Mouse (Mus musculus) hindbrain, embryonic 10.5 days (tissue): ENCODE data around the gene Eps8l2. TPM values are rescaled to one million over a fixed set of nuclear protein-coding genes. Genes with fewer than 3 reads are reported as not detected.
A peak's percentile ranks its signal among the peaks of the same experiment; 100 is the strongest.
"Not testable (repeated sequence)": the region's sequence is repeated elsewhere in the genome, so short reads cannot be mapped to it uniquely, and the experiment has no call there.

Experiments used
- DNase-seq: peaks from one replicate; pipeline ENCODE4 v3.0.0-alpha.2; 2017; ENCODE audit warnings: low spot score
- H3K27ac ChIP-seq: fragments of 300-500 bp; sonication (generic); 2 replicates; pipeline ENCODE4 v1.5.1; 2016; ENCODE audit warnings: mild to moderate bottlenecking, moderate library complexity
- H3K27me3 ChIP-seq: fragments of 300-500 bp; sonication (generic); 2 replicates; pipeline ENCODE4 v1.6.1; 2016; ENCODE audit warnings: mild to moderate bottlenecking; ENCODE audit not compliant: poor library complexity, insufficient read depth, severe bottlenecking
- H3K36me3 ChIP-seq: fragments of 300-500 bp; sonication (generic); 2 replicates; pipeline ENCODE4 v1.6.1; 2016; ENCODE audit warnings: mild to moderate bottlenecking, moderate library complexity
- H3K4me1 ChIP-seq: fragments of 300-500 bp; sonication (generic); replicated peaks from 2 replicates; pipeline ENCODE4 v1.6.1; 2016; ENCODE audit warnings: mild to moderate bottlenecking
- H3K4me3 ChIP-seq: fragments of 300-500 bp; sonication (generic); 2 replicates; pipeline ENCODE4 v1.5.1; 2016; ENCODE audit warnings: mild to moderate bottlenecking, moderate library complexity
- H3K9me3 ChIP-seq: fragments of 300-500 bp; sonication (generic); 2 replicates; pipeline ENCODE4 v1.6.1; 2016; ENCODE audit warnings: mild to moderate bottlenecking, moderate library complexity
- WGBS: fragments of 180-500 bp; shearing (Covaris S2); methylation state at CpG from one replicate; pipeline ENCODE4 v1.1.7; 2016; 5-methylcytosine and 5-hydroxymethylcytosine counted together
- polyA plus RNA-seq: library from polyadenylated mRNA; unstranded; fragments of >200 nt; fragmentation: Nextera tagmentation; extraction: Ambion mirVana; gene quantifications from 2 replicates; pipeline ENCODE4 v1.2.1, GENCODE M21; 2016

Gene Eps8l2
- polyA plus RNA-seq, 1 experiment from 2014 or later = 6.7 TPM

DNA sequence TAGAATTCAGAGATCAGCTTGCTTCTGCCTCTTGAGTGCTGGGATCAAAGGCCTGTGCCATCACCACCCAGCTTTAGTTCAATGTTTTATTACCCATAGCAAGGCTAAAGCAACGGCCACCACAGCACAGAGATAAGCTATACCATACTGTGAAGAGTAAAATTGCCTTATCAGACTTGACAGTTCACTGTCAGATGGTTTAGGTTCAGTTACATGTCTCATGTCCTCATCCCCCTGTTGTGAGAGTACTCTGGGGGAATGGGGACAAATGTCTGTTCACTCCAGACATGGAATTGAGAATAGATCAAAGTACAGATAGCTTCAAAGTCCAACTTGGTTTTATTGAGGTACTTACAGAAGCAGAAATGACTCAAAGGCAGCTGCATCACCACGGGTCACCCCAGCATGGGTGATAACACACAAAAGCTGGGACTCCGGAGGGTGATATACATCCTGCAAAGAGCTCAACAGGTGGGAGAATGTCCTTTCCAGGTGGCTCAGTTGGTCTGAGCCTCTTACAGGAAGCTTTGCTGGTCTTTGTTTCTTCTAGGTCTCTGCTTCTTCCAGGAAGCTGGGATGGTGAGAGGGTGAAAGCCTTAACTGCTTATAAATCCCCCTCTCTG lies 49.9 kb downstream of the Eps8l2 start:
- Histone ChIP-seq H3K36me3 (no peaks in the 10 kb centered on the region), H3K4me3 (no peak overlapping the region), H3K27ac (no peak overlapping the region), H3K4me1 (peaks cover 24% of the 10 kb centered on the region), H3K27me3 (peaks cover 10% of the 10 kb centered on the region; the same call in 1 of the 2 replicates), H3K9me3 (no peaks in the 10 kb centered on the region)
- WGBS = 63% methylated on average over 3 of the region's 3 CpGs
- no peak for DNase-seq

DNA sequence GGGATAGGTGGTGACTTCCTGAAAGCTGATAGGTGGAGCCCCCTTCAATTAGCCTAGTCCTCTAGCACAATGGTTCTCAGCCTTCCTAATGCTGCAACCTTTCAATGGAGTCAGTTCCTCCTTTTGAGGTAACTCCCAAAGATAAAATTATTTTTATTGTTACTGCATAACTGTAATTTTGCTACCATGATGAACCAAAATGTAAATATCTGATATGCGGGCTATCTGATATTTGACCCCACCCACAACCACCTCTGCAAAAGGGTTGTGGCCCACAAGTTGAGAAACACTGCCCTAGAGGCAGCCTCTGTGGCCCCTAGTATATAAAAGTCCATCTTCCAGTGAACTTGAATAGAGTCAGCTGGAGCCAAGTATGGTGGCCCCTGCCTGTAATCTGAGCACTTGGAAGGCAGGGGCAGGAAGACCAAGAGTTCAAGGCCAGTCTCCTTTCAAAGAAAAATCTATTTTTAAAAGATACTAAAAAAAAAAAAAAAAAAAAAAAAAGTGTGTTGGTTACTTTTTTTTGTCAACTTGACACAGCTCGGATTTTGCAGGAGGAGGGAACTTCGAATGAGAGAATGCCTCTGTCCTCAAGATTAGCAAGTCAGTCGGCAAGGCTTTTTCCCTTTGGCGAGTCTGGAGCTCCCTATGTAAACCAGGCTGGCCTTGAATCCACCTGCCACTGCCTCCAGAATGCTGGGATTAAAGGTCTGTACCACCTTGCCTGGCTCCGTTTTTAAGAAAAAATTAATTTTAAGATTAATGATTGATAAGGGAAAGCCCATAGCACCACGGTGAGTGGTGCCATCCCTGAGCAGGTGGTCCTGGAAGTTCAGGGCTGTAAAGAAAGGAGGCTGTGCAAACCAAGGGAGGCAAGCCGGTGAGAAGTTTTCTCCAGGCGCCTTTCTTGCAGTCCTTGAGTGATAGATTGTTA lies 51.9 kb downstream of the Eps8l2 start:
- Histone ChIP-seq H3K4me1 (peaks cover 22% of the 10 kb centered on the region), H3K36me3 (peaks cover 4% of the 10 kb centered on the region), H3K9me3 (no peaks in the 10 kb centered on the region), H3K27me3 (peaks cover 9% of the 10 kb centered on the region; the same call in 1 of the 2 replicates), H3K27ac (no peak overlapping the region), H3K4me3 (peak overlapping the region; percentile 80; the same call in 1 of the 2 replicates)
- WGBS = 62% methylated on average over 9 of the region's 9 CpGs
- no peak for DNase-seq

DNA sequence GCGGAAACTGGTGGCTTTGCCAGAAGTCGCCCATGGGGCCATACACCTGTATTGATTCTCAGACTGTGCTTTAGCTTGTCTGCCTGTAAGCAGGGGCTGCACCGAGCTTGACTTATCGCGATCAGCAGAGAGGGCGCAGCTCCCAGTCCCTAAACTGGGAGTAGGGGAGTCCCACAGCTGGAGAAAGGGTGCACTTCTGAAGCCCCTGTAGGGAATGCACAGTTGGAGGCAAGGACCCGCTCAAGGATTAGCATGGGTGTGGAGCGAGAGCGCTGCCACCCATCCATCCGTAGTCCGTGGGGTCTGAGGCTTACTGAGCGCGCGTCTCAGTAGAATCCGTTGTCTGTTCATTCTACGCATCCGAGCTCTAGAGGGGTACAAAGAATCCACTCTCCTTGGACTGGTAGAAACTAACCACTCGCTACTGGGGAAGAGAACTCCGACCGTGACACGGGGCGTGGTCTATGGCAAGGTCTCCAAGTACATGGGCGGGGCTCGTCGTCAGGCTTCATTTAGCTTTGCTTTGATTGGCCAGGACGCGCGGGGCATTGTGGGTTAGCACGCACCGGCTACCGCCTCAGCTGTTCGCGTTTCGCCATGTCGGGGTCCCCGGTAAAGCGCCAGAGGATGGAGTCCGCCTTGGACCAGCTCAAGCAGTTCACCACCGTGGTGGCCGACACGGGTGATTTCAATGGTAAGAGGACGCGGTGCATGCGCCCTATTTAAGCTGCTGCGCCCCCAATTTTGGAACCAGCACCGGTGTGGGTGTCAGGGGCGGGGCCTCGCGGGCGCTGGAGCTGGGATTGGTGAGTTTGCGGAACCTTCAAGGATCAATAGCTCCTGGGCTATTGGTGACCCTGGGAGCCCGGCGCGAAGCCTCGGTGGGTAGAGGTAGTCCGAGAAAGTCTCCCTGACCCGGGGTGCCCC lies 53.2 kb downstream of the Eps8l2 start, which contains the start of gene Taldo1:
Gene Taldo1, plus strand, starts transcription at position 575 of the 927 bp plus-strand sequence.
- Histone ChIP-seq H3K36me3 (peaks cover 16% of the 10 kb centered on the region), H3K9me3 (no peaks in the 10 kb centered on the region), H3K27ac (peak within 1 kb of the TSS; percentile 89), H3K4me3 (peak within 1 kb of the TSS; percentile 80), H3K27me3 (peaks cover 9% of the 10 kb centered on the region; the same call in 1 of the 2 replicates), H3K4me1 (peaks cover 22% of the 10 kb centered on the region)
- WGBS = under 1% methylated on average over 57 of the region's 57 CpGs
- peak; percentile 97 for DNase-seq

DNA sequence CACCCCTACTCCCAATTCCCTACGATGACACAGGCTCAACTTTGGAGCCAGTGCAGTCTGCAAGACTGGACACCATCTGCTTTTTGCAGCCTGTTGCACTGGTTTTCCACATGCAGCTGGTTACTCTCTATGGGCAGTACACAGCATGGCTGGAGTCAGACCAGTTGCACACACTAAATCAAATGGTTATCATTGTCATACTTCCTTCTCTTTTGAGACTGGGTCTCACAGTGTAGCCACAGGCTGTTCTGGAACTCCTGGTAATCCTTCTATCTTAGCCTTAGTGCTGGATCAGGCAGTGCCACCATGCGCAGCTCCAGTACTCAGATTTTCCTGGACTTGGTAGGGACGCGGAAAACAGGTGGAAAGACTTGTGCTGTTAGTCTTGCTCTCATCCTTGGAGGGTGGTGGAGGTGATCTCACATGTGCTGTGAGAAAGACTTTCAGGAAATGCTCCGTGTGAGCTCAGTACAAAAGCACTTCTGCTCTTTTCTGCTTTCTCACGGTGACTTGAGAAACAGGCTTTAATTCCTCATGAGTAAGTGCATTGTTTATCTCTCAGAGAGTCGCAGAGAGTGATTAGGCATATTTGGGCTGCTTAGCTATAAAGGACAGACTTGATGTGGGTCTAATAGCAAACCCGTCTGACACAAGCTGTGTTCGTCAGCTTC lies 54.0 kb downstream of the Eps8l2 start:
- no peak for DNase-seq
- Histone ChIP-seq H3K27ac (peak overlapping the region; percentile 89), H3K36me3 (peaks cover 21% of the 10 kb centered on the region), H3K4me3 (peak overlapping the region; percentile 80), H3K4me1 (peaks cover 22% of the 10 kb centered on the region), H3K9me3 (no peaks in the 10 kb centered on the region), H3K27me3 (peaks cover 9% of the 10 kb centered on the region; the same call in 1 of the 2 replicates)
- WGBS = 40% methylated on average over 9 of the region's 9 CpGs

DNA sequence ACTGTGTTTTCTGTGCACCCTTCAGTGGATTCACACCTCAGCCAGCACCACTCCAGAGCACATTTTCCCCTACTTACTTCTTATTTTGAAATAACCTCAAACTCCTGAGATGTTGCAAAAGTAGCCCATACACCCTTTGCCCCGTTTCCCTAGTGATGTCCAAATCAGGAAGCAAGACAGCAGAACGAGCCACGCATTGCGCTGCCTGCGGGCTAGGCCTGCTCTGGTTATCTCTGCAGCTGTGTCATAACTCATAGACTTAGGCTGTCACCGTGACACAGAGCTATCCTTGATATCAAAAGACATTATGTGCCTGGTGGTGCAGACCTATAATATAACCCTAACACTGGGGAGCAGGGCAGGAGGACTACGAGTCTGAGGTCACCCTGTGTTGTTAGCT lies 55.5 kb downstream of the Eps8l2 start:
- Histone ChIP-seq H3K9me3 (no peaks in the 10 kb centered on the region), H3K27ac (no peak overlapping the region), H3K4me3 (no peak overlapping the region), H3K4me1 (peaks cover 22% of the 10 kb centered on the region), H3K27me3 (peaks cover 9% of the 10 kb centered on the region; the same call in 1 of the 2 replicates), H3K36me3 (peaks cover 36% of the 10 kb centered on the region)
- 91% methylated on average over 7 of the region's 7 CpGs for WGBS
- no peak for DNase-seq

DNA sequence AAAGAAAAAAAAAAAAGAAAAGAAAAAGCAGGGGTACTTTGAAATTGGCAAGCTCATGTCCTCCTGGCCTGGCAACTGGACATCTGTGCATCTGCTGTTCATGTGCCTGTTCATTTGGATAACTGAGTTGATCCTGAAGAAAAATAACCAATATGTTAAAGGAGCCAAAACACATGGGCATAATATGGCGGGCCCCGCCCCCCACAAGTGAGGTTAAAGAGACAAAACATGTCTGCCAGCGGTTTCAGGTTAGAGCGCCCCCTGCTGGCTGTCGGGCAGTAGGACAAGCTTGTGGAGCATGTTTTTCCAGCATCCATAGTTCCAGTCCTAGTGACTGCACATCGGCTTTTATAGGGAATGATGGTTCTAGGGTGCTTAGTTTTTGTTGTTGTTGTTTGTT lies 56.1 kb downstream of the Eps8l2 start:
- Histone ChIP-seq H3K27me3 (peaks cover 9% of the 10 kb centered on the region; the same call in 1 of the 2 replicates), H3K36me3 (peaks cover 42% of the 10 kb centered on the region), H3K27ac (no peak overlapping the region), H3K9me3 (no peaks in the 10 kb centered on the region), H3K4me1 (peaks cover 22% of the 10 kb centered on the region), H3K4me3 (no peak overlapping the region)
- 24% methylated on average over 6 of the region's 6 CpGs for WGBS
- peak; percentile 82 for DNase-seq

DNA sequence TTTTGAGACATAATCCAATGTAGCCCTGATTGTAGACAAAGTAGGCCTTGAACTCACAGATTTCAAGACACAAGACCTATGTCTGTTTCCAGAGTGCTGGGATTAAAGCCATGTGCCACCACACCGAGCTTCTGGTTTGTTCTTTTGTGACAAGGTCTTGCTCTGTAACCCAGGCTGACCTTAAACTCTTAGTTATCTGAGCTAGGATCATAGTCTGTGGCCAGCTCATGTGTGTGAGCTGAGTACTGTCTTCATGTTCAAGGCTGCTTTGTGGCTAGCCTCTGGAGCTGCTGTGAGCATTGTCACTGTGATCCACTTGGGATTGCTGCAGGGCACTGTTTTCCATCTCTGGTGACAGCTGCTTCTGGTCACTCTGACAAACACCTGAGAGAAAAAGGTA lies 56.7 kb downstream of the Eps8l2 start:
- peaks cover 6% of the 10 kb centered on the region; the same call in 1 of the 2 replicates for H3K27me3 ChIP-seq
- H3K4me1 ChIP-seq = peaks cover 22% of the 10 kb centered on the region
- H3K27ac ChIP-seq = no peak overlapping the region
- no peaks in the 10 kb centered on the region for H3K9me3 ChIP-seq
- H3K36me3 ChIP-seq = peaks cover 48% of the 10 kb centered on the region
- WGBS = 82% methylated on average over 1 of the region's 1 CpGs
- H3K4me3 ChIP-seq = no peak overlapping the region
- no peak for DNase-seq

DNA sequence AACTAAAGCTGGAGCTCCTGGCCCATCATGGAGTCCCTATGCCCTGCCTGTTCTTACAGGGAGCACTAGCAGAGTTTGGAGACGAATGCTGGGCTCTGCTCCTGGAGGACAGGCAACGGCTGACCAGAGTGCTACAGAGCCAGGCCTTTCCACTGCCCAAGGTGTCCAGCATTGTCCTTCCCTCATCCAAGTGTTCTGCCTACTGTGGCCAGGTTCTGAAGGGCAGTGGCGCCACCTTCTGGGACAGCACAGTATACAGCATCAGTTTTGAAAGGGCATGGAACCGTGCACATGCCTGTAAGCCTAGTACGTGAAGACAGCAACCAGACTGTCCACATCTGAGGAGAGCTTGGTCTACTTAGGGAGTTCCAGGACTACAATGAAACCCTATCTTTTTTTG lies 64.6 kb downstream of the Eps8l2 start:
- H3K27me3 ChIP-seq = no peaks in the 10 kb centered on the region
- WGBS = 51% methylated on average over 5 of the region's 5 CpGs
- peaks cover 75% of the 10 kb centered on the region for H3K36me3 ChIP-seq
- no peak overlapping the region for H3K4me3 ChIP-seq
- H3K4me1 ChIP-seq = no peaks in the 10 kb centered on the region
- 0 out of 2 replicates have a peak, but pooled peaks cover 2% of the 10 kb centered on the region for H3K9me3 ChIP-seq
- DNase-seq = peak; percentile 54
- no peak overlapping the region for H3K27ac ChIP-seq

DNA sequence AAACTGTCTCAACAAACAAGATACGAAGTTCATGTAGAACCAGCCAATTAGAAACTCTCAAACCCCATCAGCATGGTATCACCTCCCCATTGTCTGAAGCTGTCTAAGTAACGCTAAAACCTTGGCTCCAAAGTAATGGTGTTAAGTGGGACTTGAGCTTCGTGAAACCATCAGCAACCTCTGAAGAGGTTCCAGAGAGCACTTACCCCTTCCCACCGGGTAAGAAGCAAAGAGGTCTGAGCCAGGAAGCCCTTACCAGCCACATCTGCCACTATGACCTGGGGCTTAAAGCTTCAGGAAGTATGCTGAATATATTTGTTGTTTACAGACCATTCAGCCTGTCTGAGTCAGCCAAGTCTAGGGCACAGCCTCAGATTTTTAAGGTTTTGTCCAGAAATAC lies 66.8 kb downstream of the Eps8l2 start:
- Histone ChIP-seq H3K4me3 (no peak overlapping the region), H3K27me3 (no peaks in the 10 kb centered on the region), H3K9me3 (0 out of 2 replicates have a peak, but pooled peaks cover 2% of the 10 kb centered on the region), H3K36me3 (peaks cover 75% of the 10 kb centered on the region), H3K4me1 (peaks cover 8% of the 10 kb centered on the region), H3K27ac (no peak overlapping the region)
- DNase-seq = no peak
- 85% methylated on average over 4 of the region's 4 CpGs for WGBS

DNA sequence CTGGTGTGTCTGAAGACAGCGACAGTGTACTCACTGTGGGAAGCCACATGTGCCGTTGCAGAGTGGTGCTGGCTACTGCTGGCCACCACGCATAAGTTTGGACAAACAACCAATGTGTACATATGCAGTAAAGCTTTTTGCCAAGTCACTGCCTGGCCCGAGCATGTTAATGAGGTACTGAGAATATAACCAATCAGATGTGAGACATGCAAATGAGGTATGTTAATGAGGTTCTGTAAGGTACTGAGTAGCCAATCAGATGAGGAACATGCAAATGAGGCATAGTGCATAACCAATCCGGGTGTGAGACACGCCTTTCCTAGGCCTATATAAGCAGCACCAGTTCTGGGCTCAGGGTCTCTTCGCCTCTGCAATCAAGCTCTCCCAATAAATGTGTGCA lies 69.0 kb downstream of the Eps8l2 start:
- H3K27ac ChIP-seq, H3K27me3 ChIP-seq, H3K4me1 ChIP-seq, H3K9me3 ChIP-seq, H3K4me3 ChIP-seq, DNase-seq: not testable (repeated sequence)
- WGBS = 97% methylated on average over 7 of the region's 7 CpGs
- H3K36me3 ChIP-seq = peaks cover 58% of the 10 kb centered on the region

DNA sequence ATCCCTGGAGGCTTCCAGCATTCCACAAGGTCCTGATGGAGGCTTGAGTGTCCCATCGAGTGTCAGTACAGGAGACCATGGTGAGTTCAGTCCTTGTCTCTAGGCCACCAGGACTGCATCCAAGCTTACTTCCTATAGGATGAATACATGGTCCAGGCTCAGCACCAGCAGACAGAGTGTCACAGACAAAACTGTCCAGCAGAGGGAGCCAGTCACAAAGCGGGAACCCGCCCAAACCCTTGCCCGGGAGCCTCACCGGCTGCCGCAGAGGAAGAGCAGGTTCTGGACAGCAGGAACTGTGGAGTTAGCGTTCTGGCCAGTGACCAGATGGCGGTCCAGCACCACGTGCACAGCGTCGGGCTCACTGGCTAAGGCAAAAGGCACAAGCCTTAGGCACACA lies 70.2 kb downstream of the Eps8l2 start:
- Histone ChIP-seq H3K27me3 (no peaks in the 10 kb centered on the region), H3K4me1 (peaks cover 20% of the 10 kb centered on the region), H3K27ac (peak overlapping the region; percentile 37), H3K36me3 (peaks cover 46% of the 10 kb centered on the region), H3K4me3 (no peak overlapping the region), H3K9me3 (0 out of 2 replicates have a peak, but pooled peaks cover 2% of the 10 kb centered on the region)
- WGBS = 17% methylated on average over 11 of the region's 11 CpGs
- peak; percentile 89 for DNase-seq

DNA sequence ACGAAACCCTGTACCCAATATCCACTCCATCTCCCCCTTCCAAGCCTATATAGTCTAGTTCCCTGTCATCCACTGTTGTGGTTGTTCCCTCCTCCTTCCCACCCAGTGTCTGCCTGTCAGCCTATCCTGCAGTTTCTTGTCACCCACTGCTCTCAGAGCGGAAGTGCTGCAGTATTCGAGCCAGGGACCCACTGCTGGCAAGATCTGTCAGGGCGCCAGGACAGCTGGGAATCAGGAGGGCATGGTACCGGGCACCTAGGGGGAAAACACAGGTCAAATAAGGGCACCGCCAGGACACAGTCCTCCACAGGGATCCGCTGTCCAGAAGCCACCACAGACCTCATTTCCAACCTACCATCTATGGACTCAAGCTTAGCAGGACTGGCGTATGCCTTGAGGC lies 72.0 kb downstream of the Eps8l2 start:
- no peak overlapping the region for H3K27ac ChIP-seq
- peaks cover 30% of the 10 kb centered on the region for H3K4me1 ChIP-seq
- no peak overlapping the region for H3K4me3 ChIP-seq
- 92% methylated on average over 8 of the region's 8 CpGs for WGBS
- peaks cover 41% of the 10 kb centered on the region for H3K36me3 ChIP-seq
- H3K27me3 ChIP-seq = no peaks in the 10 kb centered on the region
- H3K9me3 ChIP-seq = 0 out of 2 replicates have a peak, but pooled peaks cover 2% of the 10 kb centered on the region
- DNase-seq = no peak
